Mouse (Mus musculus) neutrophil, adult 5-6 weeks (primary cell): ENCODE results near the gene Nhlrc2. TPM values are rescaled to one million over a fixed set of nuclear protein-coding genes. Genes with fewer than 3 reads are reported as not detected.

Source experiments
- ATAC-seq: fragments of 151-379, 151-347 bp; 2 replicates; pipeline ENCODE4 v1.8.0; 2017; ENCODE audit warnings: mild to moderate bottlenecking, moderate TSS enrichment; ENCODE audit not compliant: insufficient number of reproducible peaks, poor library complexity, low FRiP score, severe bottlenecking; ENCODE audit errors: extremely low read depth
- total RNA-seq: library from RNA; stranded (forward); fragments of 200-1000 nt; gene quantifications from 2 replicates; pipeline ENCODE4 v1.2.3, GENCODE M21; 2017

Gene Nhlrc2
- total RNA-seq, 1 experiment from 2014 or later, result 19.0 TPM

DNA sequence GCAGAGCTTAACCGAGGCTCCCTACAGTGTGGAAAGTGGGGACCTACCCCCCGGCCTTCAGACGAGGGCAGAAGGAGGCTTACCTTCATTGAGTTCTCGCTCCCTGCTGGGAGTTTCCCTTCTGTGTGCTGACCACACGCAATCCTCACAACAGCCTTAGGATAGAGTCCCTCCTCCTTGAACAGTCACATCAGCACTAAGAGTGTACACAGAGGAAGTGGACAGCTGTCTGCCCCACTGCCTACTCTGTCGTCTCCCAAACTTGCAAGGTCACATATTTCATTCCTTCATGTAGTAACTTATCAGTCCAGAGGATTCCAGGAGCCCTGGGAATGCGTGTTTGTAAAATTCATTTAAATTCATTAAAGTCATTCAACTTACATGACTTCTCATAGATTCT, 52.7 kb downstream of the Nhlrc2 start:
- no peak for ATAC-seq

DNA sequence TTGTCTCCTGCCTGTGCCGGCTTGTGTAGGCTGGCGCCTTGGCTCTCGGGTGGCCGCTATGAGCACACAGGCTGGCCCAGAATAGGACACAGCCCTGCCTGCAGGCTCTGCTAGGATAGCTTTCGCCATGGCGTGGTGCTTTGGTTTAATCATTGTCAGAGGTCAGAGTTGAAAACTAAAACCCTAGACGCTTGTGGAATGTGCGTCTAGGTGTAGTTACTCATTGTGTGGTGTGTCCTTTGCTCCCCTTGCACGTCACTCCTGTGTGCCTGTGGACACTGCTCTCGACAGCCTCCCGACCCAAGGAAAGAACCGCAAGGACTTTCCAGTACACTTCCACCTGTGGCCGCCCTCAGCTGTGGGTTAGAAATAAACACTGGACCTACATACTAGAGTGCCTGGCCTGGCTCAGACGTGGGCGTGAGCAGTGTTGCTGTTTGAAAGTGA, 53.9 kb downstream of the Nhlrc2 start:
- no peak for ATAC-seq

DNA sequence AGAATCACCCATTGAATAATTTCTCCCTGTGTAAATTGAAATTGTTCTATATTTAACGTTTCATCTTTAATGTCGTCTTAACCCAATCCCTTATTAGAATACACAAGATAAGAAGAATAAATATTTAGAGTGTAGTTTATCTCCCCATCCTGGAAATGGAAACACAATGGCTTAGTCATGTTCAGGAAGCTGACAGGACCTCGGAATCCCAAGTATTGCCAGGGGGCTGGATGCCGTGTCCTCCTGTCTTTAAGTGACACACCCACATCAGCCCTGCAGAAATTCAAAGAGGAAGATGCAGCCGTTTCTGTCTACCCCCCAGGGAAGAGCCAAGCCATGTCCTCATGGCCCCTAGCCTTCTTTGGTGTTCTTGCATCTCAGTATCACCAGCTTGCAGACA, 60.9 kb downstream of the Nhlrc2 start:
- ATAC-seq, result no peak

DNA sequence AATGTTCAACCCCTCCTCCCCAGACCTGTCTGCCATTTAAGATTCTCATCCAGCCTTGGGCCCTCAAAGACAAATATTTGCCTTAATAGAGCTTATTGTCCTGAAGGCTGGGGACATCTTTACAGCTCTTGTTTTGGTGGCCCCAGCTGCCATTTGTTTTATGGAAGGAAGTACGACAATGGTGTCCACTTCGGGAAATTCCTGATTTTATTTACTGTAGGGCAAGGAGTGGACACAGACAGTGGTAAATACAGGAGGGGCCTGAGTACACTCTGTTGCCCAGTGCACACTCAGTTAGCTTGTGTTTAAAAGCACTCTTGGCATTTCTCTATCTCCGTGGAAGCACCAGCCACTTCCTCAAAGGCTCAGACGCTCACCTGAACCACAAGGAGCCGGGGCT, 66.1 kb downstream of the Nhlrc2 start:
- ATAC-seq, result no peak

DNA sequence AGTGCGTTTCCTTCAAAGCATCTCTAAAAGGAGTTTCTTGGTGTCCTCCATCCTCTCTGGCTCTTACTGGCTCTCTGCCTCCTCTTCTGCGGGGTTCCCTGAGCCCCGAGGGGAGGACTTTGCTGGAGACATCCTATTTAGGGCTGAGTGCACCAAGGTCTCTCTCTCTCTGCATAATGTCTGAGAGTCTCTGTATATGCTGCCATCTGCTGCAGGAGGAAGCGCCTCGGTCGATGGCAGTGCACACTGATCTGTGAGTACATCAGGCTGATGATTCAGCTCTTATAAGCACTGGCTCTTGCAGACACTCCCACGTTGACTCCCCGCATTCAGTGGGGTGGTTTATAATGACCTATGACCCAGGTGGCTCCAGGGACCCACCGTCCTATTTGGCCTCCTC, 70.8 kb downstream of the Nhlrc2 start:
- ATAC-seq, result no peak

DNA sequence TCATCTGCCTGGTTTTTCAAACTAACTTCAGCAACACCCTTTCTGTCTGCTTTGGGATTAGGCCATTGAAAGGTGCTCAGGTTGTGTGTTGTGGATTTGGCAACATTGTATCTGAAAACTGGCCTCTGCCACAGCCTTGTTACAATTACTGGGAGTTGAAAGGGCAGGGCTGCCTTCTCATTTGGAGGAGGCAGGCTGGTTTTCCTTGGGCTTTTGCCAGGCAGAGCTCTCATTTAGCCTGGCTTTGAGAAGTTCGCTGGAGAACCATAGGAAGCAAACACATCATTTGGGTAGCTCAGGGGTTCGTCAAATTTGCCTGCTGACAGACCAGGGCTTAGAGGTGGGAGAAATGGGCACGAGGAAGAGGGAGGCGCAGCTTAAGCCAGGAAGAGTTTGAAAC, 71.5 kb downstream of the Nhlrc2 start:
- ATAC-seq, result no peak

DNA sequence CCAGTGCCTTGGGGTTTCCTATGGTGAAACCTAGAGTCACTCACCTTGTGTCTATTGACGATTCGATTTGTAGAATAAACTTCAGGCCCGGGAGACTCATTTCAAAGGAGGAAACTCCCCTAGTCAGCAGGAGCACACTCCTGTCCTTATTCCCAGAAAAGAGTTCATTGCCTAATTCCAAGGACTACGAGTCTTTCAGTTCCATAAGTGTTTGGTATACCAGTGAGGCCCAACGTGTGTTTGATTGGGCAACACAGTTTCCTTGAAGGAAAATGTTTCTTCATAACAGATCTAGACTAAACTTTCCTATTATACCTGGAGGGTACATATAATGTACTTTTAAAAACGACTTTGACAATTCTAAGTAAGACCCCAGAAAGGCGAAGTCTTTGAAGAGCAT, 73.8 kb downstream of the Nhlrc2 start:
- no peak for ATAC-seq

- no peak for ATAC-seq
These were observed 79.9 kb downstream of the Nhlrc2 start for GRCm38 (mm10) chr19:56627881-56628472.

- ATAC-seq, result no peak
These were observed 81.6 kb downstream of the Nhlrc2 start for GRCm38 (mm10) chr19:56629647-56630046.

DNA sequence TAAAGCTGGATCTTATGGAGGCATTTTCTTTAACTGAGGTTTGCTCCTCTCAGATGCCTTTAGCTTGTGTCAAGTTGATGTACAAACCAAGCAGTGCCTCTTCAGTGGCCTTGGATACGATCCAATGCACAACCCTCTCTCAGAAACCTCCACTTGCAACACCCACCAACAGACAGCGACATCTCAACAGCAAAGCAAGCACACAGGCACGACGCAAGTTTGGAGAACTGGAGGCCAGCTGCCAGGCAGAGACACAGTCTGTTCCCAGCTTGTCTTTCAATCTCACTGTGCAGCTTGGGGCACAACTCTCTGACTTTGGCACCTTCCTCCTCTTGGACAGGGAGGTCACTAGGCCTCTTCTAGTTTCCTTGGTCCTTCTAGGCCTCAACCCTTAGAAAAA, 83.0 kb downstream of the Nhlrc2 start:
- no peak for ATAC-seq

GRCm38 (mm10) chr19:56631451-56631901, 83.4 kb downstream of the Nhlrc2 start:
- no peak for ATAC-seq

DNA sequence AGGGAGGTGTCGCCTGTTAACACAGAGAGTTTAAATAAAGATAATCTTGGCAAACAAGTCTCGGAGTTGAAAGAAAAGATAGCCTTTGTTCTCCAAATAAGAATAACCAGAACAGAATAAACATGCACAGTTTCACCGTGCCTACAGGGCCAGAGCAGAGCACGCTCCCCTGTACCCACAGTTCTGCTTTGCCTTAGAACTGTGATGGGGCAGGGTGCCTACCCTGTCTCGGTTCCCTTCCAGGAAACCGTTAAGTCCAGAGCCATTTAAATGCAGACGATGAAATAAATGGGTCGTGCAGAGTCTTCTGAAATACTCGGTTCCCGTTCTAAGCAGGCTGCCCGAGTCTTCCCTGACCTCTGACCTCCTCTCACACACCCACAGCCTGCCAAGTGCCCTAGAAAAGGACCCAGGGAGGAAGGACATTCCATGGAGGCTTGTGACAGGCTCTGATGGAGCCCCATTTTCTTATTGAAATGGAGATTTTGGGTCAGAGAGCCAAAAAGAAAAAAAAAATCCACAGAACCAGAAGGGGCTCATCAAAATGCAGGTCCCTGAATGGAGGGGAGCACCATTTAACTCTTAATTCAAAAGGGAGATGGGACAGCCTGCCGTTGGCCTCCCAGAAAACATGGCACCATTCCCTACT, 89.1 kb downstream of the Nhlrc2 start:
- no peak for ATAC-seq

- no peak for ATAC-seq
These were observed 89.6 kb downstream of the Nhlrc2 start for GRCm38 (mm10) chr19:56637684-56638049.

- no peak for ATAC-seq
These were observed 99.5 kb downstream of the Nhlrc2 start for GRCm38 (mm10) chr19:56647451-56648120.

- ATAC-seq, result no peak
These were observed 103.2 kb downstream of the Nhlrc2 start for GRCm38 (mm10) chr19:56651262-56651661.

GRCm38 (mm10) chr19:56652034-56652962, 104.2 kb downstream of the Nhlrc2 start:
- ATAC-seq, result no peak
